Mouse (Mus musculus): ENCODE results near the gene Habp4. TPM values are rescaled to one million over a fixed set of nuclear protein-coding genes. Genes with fewer than 3 reads are reported as not detected.

The Habp4 gene
- polyA plus RNA-seq, 1 experiment, result 21.0 TPM

GRCm38 (mm10) chr13:64186516-64186915 lies 24.9 kb downstream of the Habp4 start:
- Histone ChIP-seq H3K4me3 (ENCODE audit: insufficient read depth, low read depth, low read length) (no peak overlapping the region), H3K27ac (replicated peaks; ENCODE audit: low read depth, low read length) (no peak overlapping the region), H3K4me1 (ENCODE audit: control insufficient read depth, insufficient read depth, insufficient read length, low read length) (no peaks in the 10 kb centered on the region)

GRCm38 (mm10) chr13:64187065-64187464 lies 25.4 kb downstream of the Habp4 start:
- H3K4me3 ChIP-seq (ENCODE audit: insufficient read depth, low read depth, low read length), result no peak overlapping the region
- no peak overlapping the region for H3K27ac ChIP-seq (replicated peaks; ENCODE audit: low read depth, low read length)
- no peaks in the 10 kb centered on the region for H3K4me1 ChIP-seq (ENCODE audit: control insufficient read depth, insufficient read depth, insufficient read length, low read length)

GRCm38 (mm10) chr13:64197899-64198298 lies 36.3 kb downstream of the Habp4 start:
- Histone ChIP-seq H3K4me1 (ENCODE audit: control insufficient read depth, insufficient read depth, insufficient read length, low read length) (no peaks in the 10 kb centered on the region), H3K27ac (replicated peaks; ENCODE audit: low read depth, low read length) (no peak overlapping the region), H3K4me3 (ENCODE audit: insufficient read depth, low read depth, low read length) (no peak overlapping the region)

GRCm38 (mm10) chr13:64198310-64198709 lies 36.7 kb downstream of the Habp4 start:
- Histone ChIP-seq H3K4me3 (ENCODE audit: insufficient read depth, low read depth, low read length) (no peak overlapping the region), H3K4me1 (ENCODE audit: control insufficient read depth, insufficient read depth, insufficient read length, low read length) (no peaks in the 10 kb centered on the region), H3K27ac (replicated peaks; ENCODE audit: low read depth, low read length) (no peak overlapping the region)

GRCm38 (mm10) chr13:64200911-64201310 lies 39.3 kb downstream of the Habp4 start:
- Histone ChIP-seq H3K27ac (replicated peaks; ENCODE audit: low read depth, low read length) (no peak overlapping the region), H3K4me3 (ENCODE audit: insufficient read depth, low read depth, low read length) (no peak overlapping the region), H3K4me1 (ENCODE audit: control insufficient read depth, insufficient read depth, insufficient read length, low read length) (no peaks in the 10 kb centered on the region)

GRCm38 (mm10) chr13:64204726-64205125 lies 43.1 kb downstream of the Habp4 start:
- H3K4me3 ChIP-seq (ENCODE audit: insufficient read depth, low read depth, low read length), result no peak overlapping the region

GRCm38 (mm10) chr13:64205186-64205585 lies 43.6 kb downstream of the Habp4 start:
- H3K4me1 ChIP-seq (ENCODE audit: control insufficient read depth, insufficient read depth, insufficient read length, low read length), result no peaks in the 10 kb centered on the region
- H3K4me3 ChIP-seq (ENCODE audit: insufficient read depth, low read depth, low read length), result no peak overlapping the region
- H3K27ac ChIP-seq (replicated peaks; ENCODE audit: low read depth, low read length), result no peak overlapping the region

More at GRCm38 (mm10) chr13:64204726-64205125, 43.1 kb downstream of the Habp4 start:
- Histone ChIP-seq H3K27ac (replicated peaks; ENCODE audit: low read depth, low read length) (no peak overlapping the region), H3K4me1 (ENCODE audit: control insufficient read depth, insufficient read depth, insufficient read length, low read length) (no peaks in the 10 kb centered on the region)

GRCm38 (mm10) chr13:64208146-64208545 lies 46.5 kb downstream of the Habp4 start:
- no peak overlapping the region for H3K27ac ChIP-seq (replicated peaks; ENCODE audit: low read depth, low read length)
- H3K4me1 ChIP-seq (ENCODE audit: control insufficient read depth, insufficient read depth, insufficient read length, low read length), result no peaks in the 10 kb centered on the region
- H3K4me3 ChIP-seq (ENCODE audit: insufficient read depth, low read depth, low read length), result no peak overlapping the region

- H3K4me1 ChIP-seq (ENCODE audit: control insufficient read depth, insufficient read depth, insufficient read length, low read length), result no peaks in the 10 kb centered on the region
- H3K27ac ChIP-seq (replicated peaks; ENCODE audit: low read depth, low read length), result no peak overlapping the region
- H3K4me3 ChIP-seq (ENCODE audit: insufficient read depth, low read depth, low read length), result no peak overlapping the region
Measured at GRCm38 (mm10) chr13:64211995-64212603, 50.5 kb downstream of the Habp4 start.

GRCm38 (mm10) chr13:64214891-64215290 lies 53.3 kb downstream of the Habp4 start:
- Histone ChIP-seq H3K4me1 (ENCODE audit: control insufficient read depth, insufficient read depth, insufficient read length, low read length) (no peaks in the 10 kb centered on the region), H3K4me3 (ENCODE audit: insufficient read depth, low read depth, low read length) (no peak overlapping the region), H3K27ac (replicated peaks; ENCODE audit: low read depth, low read length) (no peak overlapping the region)

GRCm38 (mm10) chr13:64225738-64226137 lies 64.1 kb downstream of the Habp4 start:
- Histone ChIP-seq H3K27ac (replicated peaks; ENCODE audit: low read depth, low read length) (no peak overlapping the region), H3K4me3 (ENCODE audit: insufficient read depth, low read depth, low read length) (no peak overlapping the region), H3K4me1 (ENCODE audit: control insufficient read depth, insufficient read depth, insufficient read length, low read length) (no peaks in the 10 kb centered on the region)

- Histone ChIP-seq H3K4me1 (ENCODE audit: control insufficient read depth, insufficient read depth, insufficient read length, low read length) (no peaks in the 10 kb centered on the region), H3K4me3 (ENCODE audit: insufficient read depth, low read depth, low read length) (no peak overlapping the region), H3K27ac (replicated peaks; ENCODE audit: low read depth, low read length) (no peak overlapping the region)
Measured at GRCm38 (mm10) chr13:64226725-64227124, 65.1 kb downstream of the Habp4 start.

- no peak overlapping the region for H3K27ac ChIP-seq (replicated peaks; ENCODE audit: low read depth, low read length)
- H3K4me3 ChIP-seq (ENCODE audit: insufficient read depth, low read depth, low read length), result no peak overlapping the region
- H3K4me1 ChIP-seq (ENCODE audit: control insufficient read depth, insufficient read depth, insufficient read length, low read length), result no peaks in the 10 kb centered on the region; the same call in 1 of the 2 replicates
Measured at GRCm38 (mm10) chr13:64233139-64233538, 71.5 kb downstream of the Habp4 start.

- no peaks in the 10 kb centered on the region; the same call in 1 of the 2 replicates for H3K4me1 ChIP-seq (ENCODE audit: control insufficient read depth, insufficient read depth, insufficient read length, low read length)
- no peak overlapping the region for H3K4me3 ChIP-seq (ENCODE audit: insufficient read depth, low read depth, low read length)
- 0 out of 2 replicates have a peak overlapping the region, but pooled peaks have one; percentile 28 for H3K27ac ChIP-seq (replicated peaks; ENCODE audit: low read depth, low read length)
Measured at GRCm38 (mm10) chr13:64235062-64235715, 73.6 kb downstream of the Habp4 start.

GRCm38 (mm10) chr13:64235777-64236176 lies 74.2 kb downstream of the Habp4 start:
- 0 out of 2 replicates have a peak overlapping the region, but pooled peaks have one; percentile 28 for H3K27ac ChIP-seq (replicated peaks; ENCODE audit: low read depth, low read length)
- no peak overlapping the region for H3K4me3 ChIP-seq (ENCODE audit: insufficient read depth, low read depth, low read length)

More at GRCm38 (mm10) chr13:64235777-64236176, 74.2 kb downstream of the Habp4 start:
- no peaks in the 10 kb centered on the region; the same call in 1 of the 2 replicates for H3K4me1 ChIP-seq (ENCODE audit: control insufficient read depth, insufficient read depth, insufficient read length, low read length)
